Mouse (Mus musculus): ENCODE measurements at regions not wholly inside any gene's neighbourhood (a gene's known extent, or its start where the extent isn't known, plus 50 kb on each side); places are given as distances from the start of the nearest gene placed in this dataset.

DNA sequence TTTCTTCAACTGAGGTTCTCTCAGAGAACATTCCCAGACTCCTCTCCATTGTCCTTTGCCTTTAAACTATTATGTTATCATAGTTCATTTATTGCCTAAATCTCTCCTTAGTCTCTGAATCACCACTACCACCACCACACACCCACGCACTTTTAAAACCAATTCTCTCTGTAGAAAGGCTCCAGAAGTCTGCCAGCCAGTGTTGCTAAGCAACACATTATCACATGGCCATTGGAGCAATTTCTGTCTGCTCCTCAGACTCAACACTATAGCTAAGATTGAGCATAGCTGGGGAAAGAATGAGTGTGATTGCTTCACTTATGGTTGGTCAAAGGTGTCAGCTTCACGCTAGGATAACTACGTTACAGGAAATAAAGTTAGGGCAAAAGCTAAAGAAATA lies 59.3 kb downstream of the Trap1a start:
- Histone ChIP-seq H3K4me2 (ENCODE audit: low read length) (no peak overlapping the region), H3K9me3 (ENCODE audit: control insufficient read depth, low read length) (no peaks in the 10 kb centered on the region), H3K27ac (ENCODE audit: low read depth, low read length) (no peak overlapping the region), H3K4me3 (ENCODE audit: low read length) (no peak overlapping the region), H3K36me3 (ENCODE audit: control insufficient read depth, insufficient read depth, low read length) (no peaks in the 10 kb centered on the region), H3K27me3 (replicated peaks; ENCODE audit: control insufficient read depth, insufficient read depth, low read length) (no peaks in the 10 kb centered on the region), H3K4me1 (ENCODE audit: control insufficient read depth, insufficient read depth, low read depth, low read length) (no peaks in the 10 kb centered on the region), H3K9ac (ENCODE audit: low read depth, low read length) (no peak overlapping the region)
- WGBS: 44% methylated on average over 3 of the region's 3 CpGs
- ATAC-seq: peak; percentile 89

- H3K27ac ChIP-seq (ENCODE audit: low read depth, low read length): no peak overlapping the region
- H3K27me3 ChIP-seq (replicated peaks; ENCODE audit: control insufficient read depth, insufficient read depth, low read length): no peaks in the 10 kb centered on the region
- no peaks in the 10 kb centered on the region for H3K9me3 ChIP-seq (ENCODE audit: control insufficient read depth, low read length)
- 71% methylated on average over 6 of the region's 6 CpGs for WGBS
- H3K36me3 ChIP-seq (ENCODE audit: control insufficient read depth, insufficient read depth, low read length): no peaks in the 10 kb centered on the region
- no peak overlapping the region for H3K4me2 ChIP-seq (ENCODE audit: low read length)
- no peak for ATAC-seq
- no peaks in the 10 kb centered on the region for H3K4me1 ChIP-seq (ENCODE audit: control insufficient read depth, insufficient read depth, low read depth, low read length)
- H3K4me3 ChIP-seq (ENCODE audit: low read length): no peak overlapping the region
- no peak overlapping the region for H3K9ac ChIP-seq (ENCODE audit: low read depth, low read length)
These were observed 63.5 kb upstream of the D330045A20Rik start for GRCm38 (mm10) chrX:139416701-139417100.

- H3K4me1 ChIP-seq (ENCODE audit: control insufficient read depth, insufficient read depth, low read depth, low read length): no peaks in the 10 kb centered on the region
- no peaks in the 10 kb centered on the region for H3K36me3 ChIP-seq (ENCODE audit: control insufficient read depth, insufficient read depth, low read length)
- no peak overlapping the region for H3K9ac ChIP-seq (ENCODE audit: low read depth, low read length)
- WGBS: 69% methylated on average over 6 of the region's 6 CpGs
- no peaks in the 10 kb centered on the region for H3K27me3 ChIP-seq (replicated peaks; ENCODE audit: control insufficient read depth, insufficient read depth, low read length)
- H3K4me3 ChIP-seq (ENCODE audit: low read length): no peak overlapping the region
- ATAC-seq: no peak
- H3K9me3 ChIP-seq (ENCODE audit: control insufficient read depth, low read length): no peaks in the 10 kb centered on the region
- H3K4me2 ChIP-seq (ENCODE audit: low read length): no peak overlapping the region
- H3K27ac ChIP-seq (ENCODE audit: low read depth, low read length): no peak overlapping the region
These were observed 60.3 kb upstream of the D330045A20Rik start for GRCm38 (mm10) chrX:139419867-139420266.

- ATAC-seq: no peak
- H3K4me1 ChIP-seq (ENCODE audit: control insufficient read depth, insufficient read depth, low read depth, low read length): no peaks in the 10 kb centered on the region
- H3K4me2 ChIP-seq (ENCODE audit: low read length): no peak overlapping the region
- WGBS: 88% methylated on average over 1 of the region's 1 CpGs
- H3K9ac ChIP-seq (ENCODE audit: low read depth, low read length): no peak overlapping the region
- H3K27ac ChIP-seq (ENCODE audit: low read depth, low read length): no peak overlapping the region
- no peaks in the 10 kb centered on the region for H3K36me3 ChIP-seq (ENCODE audit: control insufficient read depth, insufficient read depth, low read length)
- no peaks in the 10 kb centered on the region for H3K9me3 ChIP-seq (ENCODE audit: control insufficient read depth, low read length)
- no peak overlapping the region for H3K4me3 ChIP-seq (ENCODE audit: low read length)
- H3K27me3 ChIP-seq (replicated peaks; ENCODE audit: control insufficient read depth, insufficient read depth, low read length): no peaks in the 10 kb centered on the region
These were observed 55.9 kb upstream of the D330045A20Rik start for GRCm38 (mm10) chrX:139424307-139424706.

All from hindbrain, embryonic 16.5 days (tissue).